Mouse (Mus musculus) kidney, embryonic 16.5 days (tissue): ENCODE measurements at regions not wholly inside any gene's neighbourhood (a gene's known extent, or its start where the extent isn't known, plus 50 kb on each side); places are given as distances from the start of the nearest gene placed in this dataset.

ENCODE experiments used
- ATAC-seq: fragments of 200-750 bp; cut with Nextera tagmentation; 2 replicates; pipeline ENCODE4 v1.8.0; 2017; ENCODE audit warnings: moderate TSS enrichment; ENCODE audit not compliant: low FRiP score, low TSS enrichment
- H3K27ac ChIP-seq: fragments of 300-500 bp; sonication (generic); 2 replicates; pipeline ENCODE4 v1.5.1; 2014; ENCODE audit warnings: low read length
- H3K27me3 ChIP-seq: fragments of 300-500 bp; sonication (generic); 2 replicates; pipeline ENCODE4 v1.6.1; 2014; ENCODE audit warnings: low read length, control low read depth, mixed read lengths; ENCODE audit not compliant: insufficient read depth
- H3K36me3 ChIP-seq: fragments of 300-500 bp; sonication (generic); 2 replicates; pipeline ENCODE4 v1.6.1; 2014; ENCODE audit warnings: low read length, control low read depth, mixed read lengths; ENCODE audit not compliant: insufficient read depth
- H3K4me1 ChIP-seq: fragments of 300-500 bp; sonication (generic); 2 replicates; pipeline ENCODE4 v1.6.1; 2014; ENCODE audit warnings: low read length, control low read depth, mixed read lengths; ENCODE audit not compliant: insufficient read depth
- H3K4me2 ChIP-seq: fragments of 300-500 bp; sonication (generic); replicated peaks from 2 replicates; pipeline ENCODE4 v1.6.1; 2014; ENCODE audit warnings: low read depth, low read length
- H3K4me3 ChIP-seq: fragments of 300-500 bp; sonication (generic); 2 replicates; pipeline ENCODE4 v1.5.1; 2014; ENCODE audit warnings: mild to moderate bottlenecking, low read length
- H3K9ac ChIP-seq: fragments of 300-500 bp; sonication (generic); replicated peaks from 2 replicates; pipeline ENCODE4 v1.6.1; 2014; ENCODE audit warnings: low read length
- H3K9me3 ChIP-seq: fragments of 300-500 bp; sonication (generic); 2 replicates; pipeline ENCODE4 v1.6.1; 2016; ENCODE audit warnings: low read length, control low read depth
- WGBS: fragments of 180-500 bp; shearing (Covaris S2); extraction: QIAGEN DNeasy Blood & Tissue Kit; methylation state at CpG from one replicate; pipeline ENCODE4 v1.1.7; 2014; 5-methylcytosine and 5-hydroxymethylcytosine counted together

DNA sequence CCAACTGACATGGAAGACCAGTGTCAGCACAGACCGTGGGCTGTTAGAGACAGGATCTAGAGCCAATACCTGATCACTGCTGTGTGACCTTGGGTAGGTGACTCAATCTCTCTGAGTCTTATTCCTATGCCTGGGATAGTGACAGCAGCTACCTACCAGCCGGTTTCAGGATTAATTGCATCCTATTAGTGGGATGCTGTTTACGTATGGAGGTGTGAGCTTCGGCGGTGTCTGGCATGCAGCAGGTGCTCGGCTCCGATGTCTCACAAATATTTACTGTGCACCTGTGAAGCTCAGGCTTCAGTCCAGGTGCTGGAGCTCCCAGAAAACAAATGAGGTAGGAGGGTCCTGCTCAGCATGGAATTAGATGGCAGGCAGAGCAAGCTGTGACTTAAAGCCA, 118.2 kb downstream of the Kif26a start:
- no peak for ATAC-seq
- 72% methylated on average over 7 of the region's 7 CpGs for WGBS
- Histone ChIP-seq H3K4me1 (peaks cover 9% of the 10 kb centered on the region), H3K4me3 (no peak overlapping the region), H3K9ac (no peak overlapping the region), H3K27ac (no peak overlapping the region), H3K9me3 (no peaks in the 10 kb centered on the region), H3K4me2 (no peak overlapping the region), H3K36me3 (no peaks in the 10 kb centered on the region), H3K27me3 (peaks cover 2% of the 10 kb centered on the region; the same call in 1 of the 2 replicates)

DNA sequence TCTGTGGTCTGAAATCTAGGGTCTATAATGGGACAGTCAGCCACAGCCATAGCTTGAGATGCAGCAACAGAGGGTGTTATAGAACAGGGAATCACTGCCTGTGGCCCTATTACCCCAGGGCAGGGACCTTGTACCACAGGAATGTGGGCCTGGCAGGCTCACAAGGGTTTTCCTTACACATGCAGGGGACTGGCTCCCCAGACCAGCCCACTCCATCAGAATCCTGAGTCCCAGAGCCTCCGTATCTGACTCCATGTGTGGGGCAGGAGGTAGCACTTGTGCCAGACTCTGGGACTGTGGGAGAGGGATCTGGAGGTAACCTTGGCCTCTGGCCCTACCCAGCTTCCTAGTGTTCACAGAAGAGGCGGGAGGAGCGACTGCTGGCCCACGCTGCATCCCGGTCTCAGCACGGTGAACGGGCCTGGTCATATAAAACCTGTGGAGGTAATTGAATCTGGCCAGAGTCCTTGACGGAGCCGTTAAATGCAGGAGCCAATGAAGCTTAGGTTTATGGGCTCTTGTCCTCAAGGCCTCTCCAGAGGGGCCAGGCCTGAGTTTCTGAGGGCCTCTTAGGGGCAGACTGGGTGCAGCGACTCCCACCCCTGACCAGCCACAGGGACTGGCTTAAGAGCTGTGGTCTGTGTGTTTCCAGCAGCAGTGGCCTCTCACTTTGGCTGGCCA, 119.4 kb downstream of the Kif26a start:
- Histone ChIP-seq H3K36me3 (no peaks in the 10 kb centered on the region), H3K4me1 (peaks cover 9% of the 10 kb centered on the region), H3K4me3 (no peak overlapping the region), H3K9ac (no peak overlapping the region), H3K4me2 (no peak overlapping the region), H3K27me3 (peaks cover 2% of the 10 kb centered on the region; the same call in 1 of the 2 replicates), H3K9me3 (no peaks in the 10 kb centered on the region), H3K27ac (no peak overlapping the region)
- ATAC-seq = peak; percentile 69
- 14% methylated on average over 10 of the region's 10 CpGs for WGBS

- Histone ChIP-seq H3K4me2 (no peak overlapping the region), H3K27me3 (0 out of 2 replicates have a peak, but pooled peaks cover 4% of the 10 kb centered on the region), H3K36me3 (no peaks in the 10 kb centered on the region), H3K9me3 (no peaks in the 10 kb centered on the region), H3K27ac (no peak overlapping the region), H3K4me3 (no peak overlapping the region), H3K4me1 (peaks cover 19% of the 10 kb centered on the region; the same call in 1 of the 2 replicates), H3K9ac (no peak overlapping the region)
- ATAC-seq = no peak
- WGBS = 78% methylated on average over 6 of the region's 6 CpGs
Measured at GRCm38 (mm10) chr12:112274026-112274425, 128.0 kb downstream of the Kif26a start.

DNA sequence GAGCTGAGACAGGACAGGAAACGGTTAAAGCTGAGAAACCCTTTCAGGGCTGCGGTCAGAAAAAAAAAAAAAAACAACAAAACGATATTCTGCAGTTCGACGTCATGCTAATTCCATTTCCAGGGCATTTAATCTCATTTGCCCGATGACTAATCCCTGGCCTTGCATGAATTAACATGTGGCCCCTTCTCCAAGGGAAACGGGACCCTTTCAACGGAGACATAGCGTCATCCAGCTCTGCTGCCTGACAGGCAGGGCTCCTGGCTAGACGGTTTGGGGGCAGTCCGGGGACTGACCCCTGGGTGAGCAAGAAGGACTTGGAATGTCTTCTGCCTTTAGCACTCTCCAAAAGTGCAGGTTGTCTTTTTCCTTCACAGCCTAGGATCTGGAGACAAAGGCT, 128.7 kb downstream of the Kif26a start:
- H3K4me1 ChIP-seq = peaks cover 19% of the 10 kb centered on the region; the same call in 1 of the 2 replicates
- 26% methylated on average over 11 of the region's 11 CpGs for WGBS
- no peak overlapping the region for H3K4me2 ChIP-seq
- no peak overlapping the region for H3K4me3 ChIP-seq
- peaks cover 9% of the 10 kb centered on the region; the same call in 1 of the 2 replicates for H3K27me3 ChIP-seq
- ATAC-seq = no peak
- no peak overlapping the region for H3K9ac ChIP-seq
- H3K36me3 ChIP-seq = no peaks in the 10 kb centered on the region
- H3K9me3 ChIP-seq = no peaks in the 10 kb centered on the region
- no peak overlapping the region for H3K27ac ChIP-seq

DNA sequence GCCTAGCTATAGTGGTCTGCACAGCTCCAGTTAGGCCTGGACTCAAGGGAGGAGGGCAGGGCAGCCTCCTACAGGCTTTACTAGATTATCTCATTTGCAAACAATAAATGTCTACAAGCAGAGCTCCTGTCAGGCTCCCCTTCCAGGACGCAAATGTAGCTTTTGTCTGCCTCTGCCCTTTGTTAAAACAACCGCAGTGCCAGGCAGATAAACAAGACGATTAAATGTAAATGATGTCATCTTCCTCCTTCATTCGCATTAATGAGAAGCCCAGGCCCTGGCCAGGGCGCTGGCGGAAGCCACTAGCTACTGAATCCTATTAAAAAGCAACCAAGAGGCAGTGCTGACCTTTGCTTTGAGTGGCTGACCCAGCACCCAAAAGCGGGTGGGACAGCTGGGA, 130.6 kb downstream of the Kif26a start:
- Histone ChIP-seq H3K36me3 (no peaks in the 10 kb centered on the region), H3K4me1 (peaks cover 19% of the 10 kb centered on the region; the same call in 1 of the 2 replicates), H3K9ac (no peak overlapping the region), H3K4me2 (no peak overlapping the region), H3K9me3 (no peaks in the 10 kb centered on the region), H3K27me3 (peaks cover 9% of the 10 kb centered on the region; the same call in 1 of the 2 replicates), H3K4me3 (no peak overlapping the region), H3K27ac (no peak overlapping the region)
- 45% methylated on average over 7 of the region's 7 CpGs for WGBS
- ATAC-seq = no peak

DNA sequence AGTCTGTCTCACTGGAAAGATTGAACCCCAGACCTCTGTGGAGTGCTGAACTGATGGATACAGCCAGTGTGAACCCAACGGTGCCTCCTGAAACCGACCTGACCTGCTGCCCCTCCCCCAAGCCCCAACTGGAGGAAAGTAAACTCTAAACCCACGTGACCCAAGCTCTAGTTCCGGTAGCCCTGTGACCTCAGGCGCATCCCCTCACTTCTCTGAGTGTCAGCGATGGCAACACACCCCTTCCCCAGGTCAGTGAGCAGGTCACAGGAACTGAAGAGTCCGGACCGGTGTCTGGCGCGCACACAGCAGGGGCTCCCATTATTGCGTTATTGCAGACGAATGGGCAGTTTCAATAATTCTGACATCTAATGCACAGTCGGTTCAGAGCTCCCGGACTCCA, 131.5 kb downstream of the Kif26a start:
- peaks cover 12% of the 10 kb centered on the region; the same call in 1 of the 2 replicates for H3K27me3 ChIP-seq
- no peak for ATAC-seq
- H3K36me3 ChIP-seq = no peaks in the 10 kb centered on the region
- no peak overlapping the region for H3K9ac ChIP-seq
- H3K4me1 ChIP-seq = peaks cover 19% of the 10 kb centered on the region; the same call in 1 of the 2 replicates
- H3K4me3 ChIP-seq = no peak overlapping the region
- no peak overlapping the region for H3K4me2 ChIP-seq
- no peak overlapping the region for H3K27ac ChIP-seq
- WGBS = 28% methylated on average over 14 of the region's 14 CpGs
- H3K9me3 ChIP-seq = no peaks in the 10 kb centered on the region

DNA sequence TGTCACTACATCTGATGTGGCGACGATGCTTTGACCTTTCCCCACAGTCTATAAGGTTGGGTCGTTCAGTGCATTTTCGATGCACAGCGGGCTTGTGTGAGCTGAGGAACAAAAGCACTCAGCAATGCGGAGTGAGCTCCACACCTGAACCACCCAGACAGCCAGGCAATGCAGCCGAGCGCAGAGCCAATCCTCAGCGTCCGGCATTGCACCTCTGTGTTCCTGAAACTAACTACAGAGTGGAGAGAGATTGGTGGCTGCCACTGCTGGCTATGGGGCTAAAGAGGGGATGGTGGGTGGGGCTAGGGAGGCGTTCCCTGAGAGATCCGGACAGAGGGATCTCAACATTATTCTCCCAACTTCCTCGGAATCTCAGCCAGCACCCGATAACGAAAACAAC, 139.1 kb downstream of the Kif26a start:
- no peak overlapping the region for H3K4me3 ChIP-seq
- no peaks in the 10 kb centered on the region for H3K9me3 ChIP-seq
- ATAC-seq = no peak
- H3K4me1 ChIP-seq = no peaks in the 10 kb centered on the region
- no peak overlapping the region for H3K27ac ChIP-seq
- 53% methylated on average over 15 of the region's 15 CpGs for WGBS
- no peak overlapping the region for H3K9ac ChIP-seq
- no peak overlapping the region for H3K4me2 ChIP-seq
- H3K36me3 ChIP-seq = no peaks in the 10 kb centered on the region
- H3K27me3 ChIP-seq = peaks cover 14% of the 10 kb centered on the region

DNA sequence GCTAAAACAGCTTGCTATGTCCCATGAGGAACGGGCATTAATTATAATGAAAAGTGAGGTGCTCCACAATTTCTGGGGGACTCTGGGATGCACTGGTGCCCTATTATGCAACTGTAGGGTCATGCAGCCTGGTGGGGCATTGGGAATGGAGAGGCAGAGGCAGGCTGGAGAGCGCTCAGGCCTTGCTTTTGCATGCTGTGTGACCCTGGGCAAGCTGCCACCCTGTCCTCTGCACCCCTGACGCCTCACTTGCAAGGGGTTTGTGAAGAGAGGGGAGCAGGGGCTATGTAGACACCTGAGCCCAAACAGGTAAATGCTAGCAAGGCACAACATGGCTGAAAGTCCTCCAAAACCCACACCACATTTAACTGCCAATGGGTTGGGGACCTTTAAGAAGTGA, 142.8 kb downstream of the Kif26a start:
- Histone ChIP-seq H3K4me1 (peaks cover 8% of the 10 kb centered on the region; the same call in 1 of the 2 replicates), H3K4me3 (no peak overlapping the region), H3K4me2 (no peak overlapping the region), H3K9ac (no peak overlapping the region), H3K27me3 (peaks cover 19% of the 10 kb centered on the region), H3K9me3 (no peaks in the 10 kb centered on the region), H3K27ac (no peak overlapping the region), H3K36me3 (no peaks in the 10 kb centered on the region)
- 91% methylated on average over 3 of the region's 3 CpGs for WGBS
- no peak for ATAC-seq

GRCm38 (mm10) chr12:112290299-112290698, 144.3 kb downstream of the Kif26a start:
- ATAC-seq = no peak
- Histone ChIP-seq H3K4me3 (no peak overlapping the region), H3K4me2 (no peak overlapping the region), H3K27me3 (peaks cover 19% of the 10 kb centered on the region), H3K36me3 (no peaks in the 10 kb centered on the region), H3K27ac (no peak overlapping the region), H3K9ac (no peak overlapping the region), H3K4me1 (peaks cover 13% of the 10 kb centered on the region; the same call in 1 of the 2 replicates), H3K9me3 (no peaks in the 10 kb centered on the region)
- 90% methylated on average over 9 of the region's 9 CpGs for WGBS

DNA sequence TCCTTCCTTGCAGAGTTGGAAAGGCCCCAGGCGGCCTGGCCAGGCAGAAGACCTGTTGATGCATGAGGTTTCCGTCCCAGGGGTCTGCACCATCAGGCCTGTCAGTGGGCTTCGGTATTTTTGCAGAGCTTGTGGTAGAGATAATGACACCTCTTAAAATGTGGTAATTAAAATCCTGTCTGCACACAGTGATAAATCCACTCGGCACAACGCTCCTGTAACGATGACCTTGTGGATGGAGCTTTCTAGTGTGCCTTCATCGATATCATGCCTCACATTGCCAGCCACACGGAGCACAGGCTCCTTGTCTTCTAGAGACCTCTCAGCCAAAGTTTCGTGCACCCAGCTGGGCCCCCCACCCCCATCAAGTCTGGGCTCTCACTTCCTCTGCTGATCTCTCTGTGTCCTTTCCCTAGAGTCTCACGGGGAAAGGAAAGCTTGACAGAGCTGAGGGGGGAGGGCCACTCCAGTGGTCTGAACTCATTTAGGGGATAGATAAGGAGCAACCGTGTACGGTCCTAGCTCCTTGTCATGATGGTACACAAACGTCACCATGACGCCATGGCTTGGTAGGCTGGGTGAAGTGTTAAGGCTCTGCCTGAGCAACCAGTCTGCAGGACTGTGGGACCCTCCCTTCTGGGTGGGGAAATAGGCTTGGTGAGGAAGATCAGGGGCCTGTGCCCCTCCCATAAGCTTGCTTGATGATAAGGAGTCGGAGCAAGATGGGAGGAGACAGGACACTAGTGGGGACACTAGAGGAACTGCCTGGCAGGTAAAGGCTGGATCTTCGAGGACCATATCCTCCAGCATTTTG, 145.9 kb downstream of the Kif26a start:
- ATAC-seq = no peak
- Histone ChIP-seq H3K27me3 (peaks cover 19% of the 10 kb centered on the region), H3K27ac (no peak overlapping the region), H3K4me1 (peaks cover 14% of the 10 kb centered on the region; the same call in 1 of the 2 replicates), H3K9me3 (no peaks in the 10 kb centered on the region), H3K9ac (no peak overlapping the region), H3K36me3 (no peaks in the 10 kb centered on the region), H3K4me3 (no peak overlapping the region), H3K4me2 (no peak overlapping the region)
- 63% methylated on average over 16 of the region's 16 CpGs for WGBS
